Mouse (Mus musculus) testis, adult 2 months (tissue): ENCODE measurements around the gene Zfp512.

Experiments
- CTCF ChIP-seq: fragments of 200-500 bp; IDR thresholded peaks from 2 replicates; pipeline ENCODE4 v1.5.1; 2012; ENCODE audit warnings: low read depth, mild to moderate bottlenecking, inconsistent platforms, low read length, moderate library complexity; ENCODE audit not compliant: control insufficient read depth, insufficient read depth, insufficient replicate concordance
- POLR2A ChIP-seq: fragments of 200-500 bp; IDR thresholded peaks from 2 replicates; pipeline ENCODE4 v1.6.1; 2012; ENCODE audit warnings: low read depth, mild to moderate bottlenecking, inconsistent platforms, low read length, moderate library complexity; ENCODE audit not compliant: control insufficient read depth

DNA sequence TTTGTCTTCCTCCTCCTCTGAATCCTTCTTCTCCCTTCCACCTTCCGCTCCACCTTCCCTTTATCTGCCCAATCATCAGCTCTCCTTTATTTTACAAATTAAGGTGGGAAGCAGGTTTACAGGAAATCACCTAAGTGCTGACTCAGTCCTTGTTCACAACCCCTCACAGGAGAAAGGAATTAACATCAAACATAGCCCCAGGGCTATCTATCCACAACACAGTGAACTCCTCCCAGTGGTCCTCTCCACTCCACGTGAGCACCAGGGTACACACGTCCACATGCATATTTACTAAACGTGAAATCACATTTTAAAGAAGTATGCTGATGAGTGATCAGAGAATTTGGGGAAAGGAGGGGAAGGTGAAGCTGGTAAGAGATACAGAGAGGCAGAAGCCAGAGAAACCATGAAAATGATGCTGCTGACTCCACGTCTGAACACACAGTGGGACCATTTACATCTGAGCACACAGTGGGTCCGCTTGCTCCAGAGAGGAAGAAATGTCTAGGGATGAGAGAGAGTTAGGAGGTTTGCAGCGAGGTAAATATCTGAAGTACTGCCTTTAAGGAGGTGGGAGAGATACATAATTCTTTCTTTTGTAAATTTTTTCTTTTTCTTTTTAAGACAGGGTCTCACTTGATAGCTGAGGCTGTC lies 37.0 kb downstream of the Zfp512 start:
- no peak for TF ChIP-seq POLR2A
- no peak for TF ChIP-seq CTCF
